Mouse (Mus musculus) cerebellum, adult 2 months (tissue): ENCODE data around the gene Rhod. TPM values are rescaled to one million over a fixed set of nuclear protein-coding genes. Genes with fewer than 3 reads are reported as not detected.

Experiments
- DNase-seq, 2 experiments: peaks; one replicate each; pipeline ENCODE4 v3.0.0; 2021
- H3K27ac ChIP-seq: fragments of 200-500 bp; 2 replicates; pipeline ENCODE4 v1.5.1; 2012; ENCODE audit warnings: low read length, control low read depth, inconsistent platforms; ENCODE audit not compliant: insufficient read depth
- H3K27me3 ChIP-seq: fragments of 200-500 bp; 2 replicates; pipeline ENCODE4 v1.6.1; 2012; ENCODE audit warnings: inconsistent platforms, mild to moderate bottlenecking, low read length, moderate library complexity; ENCODE audit not compliant: control insufficient read depth, insufficient read depth
- H3K4me1 ChIP-seq: fragments of 200-500 bp; 2 replicates; pipeline ENCODE4 v1.6.1; 2011; ENCODE audit warnings: low read length; ENCODE audit not compliant: control insufficient read depth, insufficient read depth
- H3K4me3 ChIP-seq: fragments of 200-500 bp; replicated peaks from 2 replicates; pipeline ENCODE3; 2011; ENCODE audit warnings: mild to moderate bottlenecking, low read depth, low read length, control low read depth; ENCODE audit not compliant: insufficient read depth
- CTCF ChIP-seq: fragments of 200-500 bp; IDR thresholded peaks from 2 replicates; pipeline ENCODE4 v1.5.1; 2011; ENCODE audit warnings: low read depth, mild to moderate bottlenecking, control low read depth, low read length, moderate library complexity, borderline replicate concordance; ENCODE audit not compliant: insufficient read depth
- POLR2A ChIP-seq: fragments of 200-500 bp; IDR thresholded peaks from 2 replicates; pipeline ENCODE4 v1.6.1; 2011; ENCODE audit warnings: low read length, control low read depth, borderline replicate concordance; ENCODE audit not compliant: insufficient read depth
- WGBS: fragments of 180-500 bp; shearing (Covaris S2); methylation state at CpG from one replicate; pipeline ENCODE4 v1.1.7; 2018; 5-methylcytosine and 5-hydroxymethylcytosine counted together
- polyA plus RNA-seq: library from polyadenylated mRNA; depleted of rRNA; stranded (reverse); fragments of >200 nt; gene quantifications from 2 replicates; pipeline ENCODE4 v1.2.3, GENCODE M21; 2012

Gene Rhod
- polyA plus RNA-seq, 1 experiment: 9.9 TPM

DNA sequence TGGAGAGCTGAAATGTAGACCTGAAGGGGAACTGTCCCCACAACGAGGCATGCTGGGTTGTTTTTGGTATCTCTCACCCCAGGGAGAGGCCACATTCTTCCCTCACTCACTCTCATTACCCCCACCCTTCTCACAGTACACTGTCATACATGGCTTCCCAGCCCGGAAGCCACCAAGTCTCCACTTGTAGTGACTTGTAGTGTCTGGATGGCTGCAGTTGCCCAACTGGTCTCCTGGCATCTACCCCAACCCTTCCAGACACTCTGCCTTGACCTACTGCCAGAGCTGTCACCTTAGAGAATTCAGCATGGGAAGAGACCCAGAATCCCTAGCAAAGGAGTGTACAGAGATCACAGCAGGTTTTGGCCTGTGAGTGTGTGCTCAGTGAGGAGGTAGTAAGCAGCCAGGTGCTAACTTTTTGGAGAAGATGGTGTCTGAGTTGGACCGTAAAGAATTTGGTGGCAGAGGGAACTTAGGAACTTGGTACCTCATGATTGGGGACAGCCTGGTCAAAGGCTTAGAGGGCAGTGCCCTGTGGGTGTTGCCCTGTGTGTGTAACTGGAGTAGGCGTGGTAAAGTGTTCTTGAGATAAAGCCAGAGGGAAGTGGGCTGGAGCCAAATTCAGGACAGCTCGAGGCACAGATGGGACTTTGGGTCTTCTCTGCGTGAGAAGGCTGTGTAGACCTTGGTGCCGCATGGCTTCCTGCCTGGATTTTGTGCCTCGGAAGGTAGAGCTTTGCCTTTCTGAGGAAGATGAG, 18.9 kb downstream of the Rhod start:
- DNase-seq: peak; percentile 70 to 76
- no peaks in the 10 kb centered on the region for H3K27me3 ChIP-seq
- H3K4me1 ChIP-seq: peaks cover 13% of the 10 kb centered on the region
- 14% methylated on average over 8 of the region's 8 CpGs for WGBS
- H3K27ac ChIP-seq: no peak overlapping the region
- H3K4me3 ChIP-seq: no peak overlapping the region
- no peak for TF ChIP-seq POLR2A

- no peak overlapping the region for H3K27ac ChIP-seq
- peaks cover 13% of the 10 kb centered on the region for H3K4me1 ChIP-seq
- H3K4me3 ChIP-seq: no peak overlapping the region
- WGBS: 63% methylated on average over 5 of the region's 5 CpGs
- DNase-seq: no peak
- no peak for TF ChIP-seq CTCF
- no peak for TF ChIP-seq POLR2A
- H3K27me3 ChIP-seq: no peaks in the 10 kb centered on the region
Measured at GRCm38 (mm10) chr19:4419711-4420110, 19.5 kb downstream of the Rhod start.

- DNase-seq: no peak
- Histone ChIP-seq H3K27me3 (no peaks in the 10 kb centered on the region), H3K4me1 (peaks cover 13% of the 10 kb centered on the region), H3K27ac (no peak overlapping the region), H3K4me3 (no peak overlapping the region)
- no peak for TF ChIP-seq CTCF
- no peak for TF ChIP-seq POLR2A
Measured at GRCm38 (mm10) chr19:4417713-4418112, 21.5 kb downstream of the Rhod start.

- Histone ChIP-seq H3K27ac (no peak overlapping the region), H3K4me3 (no peak overlapping the region), H3K4me1 (peaks cover 13% of the 10 kb centered on the region), H3K27me3 (no peaks in the 10 kb centered on the region)
- no peak for TF ChIP-seq POLR2A
- peak; percentile 86 for TF ChIP-seq CTCF
- DNase-seq: peak; percentile 75 to 76
- 3% methylated on average over 1 of the region's 1 CpGs for WGBS
Measured at GRCm38 (mm10) chr19:4417183-4417582, 22.0 kb downstream of the Rhod start.

- WGBS: 76% methylated on average over 1 of the region's 1 CpGs
- no peaks in the 10 kb centered on the region for H3K27me3 ChIP-seq
- no peaks in the 10 kb centered on the region; the same call in 1 of the 2 replicates for H3K4me1 ChIP-seq
- H3K27ac ChIP-seq: no peak overlapping the region
- no peak for DNase-seq
- TF ChIP-seq POLR2A (no peak), CTCF (no peak)
- H3K4me3 ChIP-seq: no peak overlapping the region
Measured at GRCm38 (mm10) chr19:4414631-4415030, 24.6 kb downstream of the Rhod start.

DNA sequence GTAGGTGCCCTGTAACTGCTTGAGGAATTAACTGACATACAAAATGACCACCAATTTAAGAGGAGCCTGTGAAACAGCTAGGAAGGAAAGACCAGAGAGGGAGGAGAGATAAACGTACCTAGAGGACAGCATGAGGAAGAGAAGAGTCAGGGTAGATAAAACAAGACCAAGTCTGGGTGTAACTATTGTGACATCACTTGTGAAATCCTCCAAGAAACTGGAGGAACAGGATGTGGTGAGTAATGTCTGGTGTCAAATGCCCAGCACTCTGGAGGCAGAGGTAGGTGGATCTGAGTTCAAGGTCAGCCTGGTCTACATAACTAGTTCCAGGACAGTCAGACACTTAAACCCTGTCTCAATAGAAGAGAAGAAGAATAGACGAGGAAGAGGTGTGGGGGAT, 30.2 kb downstream of the Rhod start:
- no peak overlapping the region for H3K4me3 ChIP-seq
- H3K27me3 ChIP-seq: no peaks in the 10 kb centered on the region
- WGBS: 72% methylated on average over 2 of the region's 2 CpGs
- no peaks in the 10 kb centered on the region for H3K4me1 ChIP-seq
- DNase-seq: no peak
- no peak for TF ChIP-seq POLR2A
- no peak for TF ChIP-seq CTCF
- no peak overlapping the region for H3K27ac ChIP-seq

- DNase-seq: no peak
- no peak overlapping the region for H3K4me3 ChIP-seq
- no peak overlapping the region for H3K27ac ChIP-seq
- H3K4me1 ChIP-seq: no peaks in the 10 kb centered on the region
- 96% methylated on average over 2 of the region's 2 CpGs for WGBS
- H3K27me3 ChIP-seq: no peaks in the 10 kb centered on the region
- no peak for TF ChIP-seq POLR2A
- no peak for TF ChIP-seq CTCF
Measured at GRCm38 (mm10) chr19:4404840-4405239, 34.4 kb downstream of the Rhod start.

DNA sequence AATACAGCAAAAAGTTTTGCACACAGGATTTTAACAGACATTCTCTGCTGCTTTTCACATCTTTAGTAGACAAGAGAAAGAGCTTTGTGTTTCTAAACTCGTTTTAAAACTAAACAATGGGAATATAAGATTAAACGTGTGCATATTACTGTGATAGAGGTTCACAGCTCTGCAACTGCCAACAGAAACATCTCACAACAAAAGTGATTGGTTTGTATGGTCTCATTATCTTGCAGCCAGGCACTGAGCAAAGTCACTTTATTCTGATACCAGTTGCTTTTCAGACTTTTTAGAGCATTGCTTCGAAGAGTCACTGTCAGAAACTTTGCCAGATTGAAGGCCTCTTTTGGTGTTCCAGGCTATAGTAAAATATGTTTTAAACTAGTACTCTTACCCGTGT, 40.3 kb downstream of the Rhod start:
- no peak for DNase-seq
- 87% methylated on average over 4 of the region's 4 CpGs for WGBS
- no peaks in the 10 kb centered on the region for H3K4me1 ChIP-seq
- no peak overlapping the region for H3K27ac ChIP-seq
- TF ChIP-seq POLR2A (no peak), CTCF (no peak)
- H3K27me3 ChIP-seq: no peaks in the 10 kb centered on the region
- no peak overlapping the region for H3K4me3 ChIP-seq
